Mouse (Mus musculus): Measurements from ENCODE around the gene Xlr4a.
"Not testable (repeated sequence)": the region's sequence is repeated elsewhere in the genome, so short reads cannot be mapped to it uniquely, and the experiment has no call there.

- TF ChIP-seq CTCF (IDR thresholded peaks at IDR 0.05; ENCODE audit: low read depth, low read length); POLR2A (IDR thresholded peaks at IDR 0.05; ENCODE audit: borderline replicate concordance, low read depth, low read length): not testable (repeated sequence)
These were observed 40.9 kb upstream of the Xlr4a start for GRCm38 (mm10) chrX:73122859-73123829.

Data from bone marrow macrophage, adult 2 months (primary cell).